Mouse (Mus musculus) ZHBTc4 (cell line): ENCODE results near the gene Gm49366.
"Not testable (repeated sequence)": the region's sequence is repeated elsewhere in the genome, so short reads cannot be mapped to it uniquely, and the experiment has no call there.

Experiments used
- DNase-seq: peaks from one replicate; pipeline ENCODE4 v3.0.0-alpha.2; 2011; ENCODE audit warnings: low read depth, low spot score

Gm49366 gene

GRCm38 (mm10) chr12:84032854-84033253 lies 5.9 kb upstream of the Gm49366 start:
- no peak for DNase-seq

- peak; percentile 32 for DNase-seq
Observed at GRCm38 (mm10) chr12:84033302-84033701, 5.4 kb upstream of the Gm49366 start.

GRCm38 (mm10) chr12:84034108-84034507 lies 4.6 kb upstream of the Gm49366 start:
- DNase-seq, result no peak

- peak; percentile 33 for DNase-seq
Observed at GRCm38 (mm10) chr12:84038241-84038640, 494 bp upstream of the Gm49366 start, which contains the start of gene Acot4. Gene Acot4 (plus strand): TSS chr12:84038379.

GRCm38 (mm10) chr12:84042248-84042647 lies 3.5 kb downstream of the Gm49366 start:
- no peak for DNase-seq

GRCm38 (mm10) chr12:84044045-84044444 lies 5.3 kb downstream of the Gm49366 start:
- DNase-seq, result no peak

GRCm38 (mm10) chr12:84046906-84047305 lies 8.2 kb downstream of the Gm49366 start:
- DNase-seq, result no peak

- DNase-seq, result not testable (repeated sequence)
Observed at GRCm38 (mm10) chr12:84050744-84051143, 12.0 kb downstream of the Gm49366 start.

GRCm38 (mm10) chr12:84051937-84052474 lies 13.3 kb downstream of the Gm49366 start, which contains the start of gene Acot3:
Gene Acot3 (plus strand): TSS chr12:84052144.
- DNase-seq, result no peak

- no peak for DNase-seq
Observed at GRCm38 (mm10) chr12:84052609-84053008, 13.9 kb downstream of the Gm49366 start.

GRCm38 (mm10) chr12:84053173-84053572 lies 14.4 kb downstream of the Gm49366 start:
- peak; percentile 40 for DNase-seq

- peak; percentile 66 for DNase-seq
Observed at GRCm38 (mm10) chr12:84053679-84054391, 15.1 kb downstream of the Gm49366 start.

- peak; percentile 74 for DNase-seq
Observed at GRCm38 (mm10) chr12:84060946-84061345, 22.2 kb downstream of the Gm49366 start.

- peak; percentile 66 for DNase-seq
Observed at GRCm38 (mm10) chr12:84062336-84062735, 23.6 kb downstream of the Gm49366 start.

GRCm38 (mm10) chr12:84063228-84063627 lies 24.5 kb downstream of the Gm49366 start:
- peak; percentile 81 for DNase-seq

GRCm38 (mm10) chr12:84063833-84064232 lies 25.1 kb downstream of the Gm49366 start:
- no peak for DNase-seq

- DNase-seq, result no peak
Observed at GRCm38 (mm10) chr12:84064621-84065020, 25.9 kb downstream of the Gm49366 start.

GRCm38 (mm10) chr12:84067752-84068151 lies 29.0 kb downstream of the Gm49366 start:
- DNase-seq, result no peak

GRCm38 (mm10) chr12:84068296-84068695 lies 29.6 kb downstream of the Gm49366 start:
- no peak for DNase-seq

GRCm38 (mm10) chr12:84068986-84069385 lies 30.3 kb downstream of the Gm49366 start, which contains the start of gene Acot5:
Gene Acot5 (plus strand): TSS chr12:84069325.
- no peak for DNase-seq

GRCm38 (mm10) chr12:84069582-84069981 lies 30.8 kb downstream of the Gm49366 start:
- DNase-seq, result peak; percentile 70

- no peak for DNase-seq
Observed at GRCm38 (mm10) chr12:84071696-84072095, 33.0 kb downstream of the Gm49366 start.

- no peak for DNase-seq
Observed at GRCm38 (mm10) chr12:84077371-84077990, 38.7 kb downstream of the Gm49366 start.
